Mouse (Mus musculus) spleen, postnatal 10 days (tissue): ENCODE data around the gene Vmn1r128.
"Not testable (repeated sequence)": the region's sequence is repeated elsewhere in the genome, so short reads cannot be mapped to it uniquely, and the experiment has no call there.

Experiments
- DNase-seq, 2 experiments: peaks; one replicate each; pipeline ENCODE4 v3.0.0; 2021 to 2022; ENCODE audit warnings: low spot score in 2 of 2

Gene Vmn1r128

GRCm38 (mm10) chr7:21349073-21349472, at the start of gene Vmn1r128:
Vmn1r128 (plus strand) TSS chr7:21349373.
- not testable (repeated sequence) for DNase-seq

GRCm38 (mm10) chr7:21301367-21301766, 47.8 kb upstream of the Vmn1r128 start, which contains the start of gene Vmn1r126:
Vmn1r126 (minus strand) TSS chr7:21301467.
- not testable (repeated sequence) for DNase-seq

- not testable (repeated sequence) for DNase-seq
Observed at GRCm38 (mm10) chr7:21319761-21320160, 29.4 kb upstream of the Vmn1r128 start, which contains the start of gene Vmn1r127. Vmn1r127 (minus strand) TSS chr7:21319861.

- not testable (repeated sequence) for DNase-seq
Observed at GRCm38 (mm10) chr7:21361191-21361590, 12.0 kb downstream of the Vmn1r128 start, which contains the start of gene Vmn1r129. Vmn1r129 (minus strand) TSS chr7:21361291.
